Mouse (Mus musculus): ENCODE measurements around the gene 4932438H23Rik.
"Not testable (repeated sequence)": the region's sequence is repeated elsewhere in the genome, so short reads cannot be mapped to it uniquely, and the experiment has no call there.

DNA sequence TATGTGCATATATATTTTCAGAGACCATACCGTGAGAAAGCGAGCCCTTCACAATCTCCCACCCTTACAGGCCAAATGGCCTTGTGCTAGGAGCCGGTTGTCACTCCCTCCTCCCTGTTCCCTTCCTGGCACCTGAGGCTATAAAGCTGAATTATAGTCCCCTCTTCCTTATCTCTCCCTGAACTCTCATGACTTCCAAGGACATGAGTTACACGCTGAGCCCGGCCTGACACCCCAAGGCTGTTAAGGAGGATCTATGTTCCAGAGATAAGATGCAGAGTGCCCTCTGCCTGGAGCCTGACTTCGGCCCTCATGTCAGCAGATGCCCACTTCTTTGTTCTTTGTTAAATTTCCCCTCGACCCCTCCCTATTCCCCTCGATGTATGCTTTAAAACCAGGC lies 19.5 kb downstream of the 4932438H23Rik start:
- not testable (repeated sequence) for TF ChIP-seq CTCF (IDR thresholded peaks at IDR 0.05; ENCODE audit: low read depth, low read length); GATA2 (IDR thresholded peaks at IDR 0.05; ENCODE audit: borderline replicate concordance, low read depth, low read length); TAL1 (conservative IDR thresholded peaks at IDR 0.05; ENCODE audit: low read depth, low read length); GATA1 (IDR thresholded peaks at IDR 0.05; ENCODE audit: borderline replicate concordance, low read length); POLR2AphosphoS5 (IDR thresholded peaks at IDR 0.05; ENCODE audit: insufficient replicate concordance, low read depth, low read length)
